Mouse (Mus musculus): Measurements from ENCODE around the gene Esyt1.

DNA sequence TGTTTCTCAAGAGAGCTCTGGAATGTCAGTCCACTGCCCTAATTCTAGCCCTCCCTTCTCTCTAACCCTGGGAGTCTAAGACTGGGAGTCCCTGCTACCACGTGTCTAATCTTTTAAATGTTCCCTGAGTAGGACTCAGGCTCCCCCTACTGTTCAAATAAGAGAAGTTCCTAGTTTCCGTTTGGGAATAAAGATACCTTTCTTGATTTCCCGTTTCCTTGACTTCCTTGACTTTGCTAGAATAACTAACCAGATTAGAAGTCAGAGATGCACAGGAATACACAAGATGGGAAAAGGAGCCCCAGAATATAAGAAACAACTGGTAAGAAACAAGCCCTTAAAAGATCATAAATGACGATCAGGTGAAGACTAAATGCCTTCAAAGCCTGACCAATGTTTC is 20.7 kb upstream of the Esyt1 start:
- TF ChIP-seq CTCF (IDR thresholded peaks at IDR 0.05; ENCODE audit: low read depth, low read length): no peak
- TF ChIP-seq POLR2A (IDR thresholded peaks at IDR 0.05; ENCODE audit: extremely low read depth, insufficient read depth, low read length): no peak
